ENCODE assay signal across 11 mouse cellular contexts in genomic region chr7:144861056-144861768, GRCm38 (mm10). TPM values are rescaled to one million over a fixed set of nuclear protein-coding genes. Genes with fewer than 3 reads are reported as not detected.
A peak's percentile ranks its signal among the peaks of the same experiment; 100 is the strongest.
DNase-seq lines count a peak whose midpoint lies in the region; ATAC-seq lines count a peak whose summit lies in the region.
"Had no signal": no experiment of that assay in that cellular context is flagged by ENCODE, and none has a peak within 500 bp of the region (broad histone marks: within the 10 kb centered on the region; RNA-seq: fewer than 3 reads in every experiment).

No protein-coding gene starts in this region.

- peak; percentile 22 to 30 for DNase-seq in cerebellum, postnatal 10 days
- DNase-seq in cerebellum, adult 9-11 months = no peak
- peak; percentile 36 for DNase-seq in retina, postnatal 1 day
- DNase-seq in retina, embryonic 14.5 days (ENCODE audit: low spot score) = no peak
- DNase-seq in urinary bladder, adult 18-20 months (ENCODE audit: low spot score in 2 of 2) = no peak
- DNase-seq in cerebellum, postnatal 36 days = no peak

- under 1% methylated on average over 72 of the region's 72 CpGs for WGBS in limb, embryonic 12.5 days
- WGBS in stomach, embryonic 16.5 days = under 1% methylated on average over 72 of the region's 72 CpGs

- peak overlapping the region; percentile 31 for H3K4me3 ChIP-seq in limb, embryonic 12.5 days (replicated peaks)
- peak overlapping the region; percentile 7; the same call in 1 of the 2 replicates for H3K4me3 ChIP-seq in stomach, embryonic 16.5 days (replicated peaks; ENCODE audit: low read length)

- H3K27me3 ChIP-seq in limb, embryonic 12.5 days = peaks cover 95% of the 10 kb centered on the region
- H3K27me3 ChIP-seq in stomach, embryonic 16.5 days (ENCODE audit: control insufficient read depth, insufficient read depth, low read length) = peaks cover 70% of the 10 kb centered on the region

- peak overlapping the region; percentile 48 for H3K4me2 ChIP-seq in limb, embryonic 12.5 days
- peak overlapping the region; percentile 12; the same call in 1 of the 2 replicates for H3K4me2 ChIP-seq in stomach, embryonic 16.5 days (ENCODE audit: low read depth, low read length)

- H3K9me3 ChIP-seq in limb, embryonic 12.5 days = no peaks in the 10 kb centered on the region
- H3K9me3 ChIP-seq in stomach, embryonic 16.5 days (replicated peaks; ENCODE audit: control insufficient read depth, low read length) = no peaks in the 10 kb centered on the region

- no peak overlapping the region for H3K27ac ChIP-seq in limb, embryonic 12.5 days
- no peak overlapping the region for H3K27ac ChIP-seq in stomach, embryonic 16.5 days (ENCODE audit: low read length)
- H3K27ac ChIP-seq: macrophage had no signal

- no peaks in the 10 kb centered on the region for H3K36me3 ChIP-seq in limb, embryonic 12.5 days
- no peaks in the 10 kb centered on the region for H3K36me3 ChIP-seq in stomach, embryonic 16.5 days (ENCODE audit: control insufficient read depth, insufficient read depth, low read length)

- ATAC-seq in limb, embryonic 12.5 days (ENCODE audit: insufficient number of reproducible peaks, insufficient read depth, low FRiP score, low TSS enrichment, low read depth) = no peak
- ATAC-seq in stomach, embryonic 16.5 days (ENCODE audit: insufficient read depth, low FRiP score) = no peak

- H3K9ac ChIP-seq in limb, embryonic 12.5 days (replicated peaks) = no peak overlapping the region; the same call in 1 of the 2 replicates
- H3K9ac ChIP-seq in stomach, embryonic 16.5 days (ENCODE audit: low read length) = no peak overlapping the region

- H3K4me1 ChIP-seq in limb, embryonic 12.5 days (replicated peaks) = peaks cover 13% of the 10 kb centered on the region
- peaks cover 6% of the 10 kb centered on the region for H3K4me1 ChIP-seq in stomach, embryonic 16.5 days (ENCODE audit: control insufficient read depth, insufficient read depth, low read length)

RNA-seq across cellular contexts. Expression of gene Fgf4, which starts 14.0 kb away (rescaled TPM):
- polyA plus RNA-seq in limb, embryonic 12.5 days (2016; fragmentation: Nextera tagmentation; extraction: Ambion mirVana) = 0.49 TPM in 2 replicates
- polyA plus RNA-seq in stomach, embryonic 16.5 days (2015; fragmentation: Nextera tagmentation; extraction: Ambion mirVana) = 0.08 TPM in 1 of 2 replicates, not detected in the other
- polyA plus RNA-seq: cortical plate, adult 2 months; macrophage; spleen, adult 2 months had no signal

RNA-seq across cellular contexts. Expression of gene Fgf3, which starts 23.3 kb away (rescaled TPM):
- not detected in 2 replicates for polyA plus RNA-seq in limb, embryonic 12.5 days (2016; fragmentation: Nextera tagmentation; extraction: Ambion mirVana)
- not detected in 2 replicates for polyA plus RNA-seq in stomach, embryonic 16.5 days (2015; fragmentation: Nextera tagmentation; extraction: Ambion mirVana)
- polyA plus RNA-seq: macrophage had no signal

RNA-seq across cellular contexts. Expression of gene Fgf15, which starts 35.1 kb away (rescaled TPM):
- 0.42 and 0.76 TPM in 2 replicates for polyA plus RNA-seq in limb, embryonic 12.5 days (2016; fragmentation: Nextera tagmentation; extraction: Ambion mirVana)
- polyA plus RNA-seq in stomach, embryonic 16.5 days (2015; fragmentation: Nextera tagmentation; extraction: Ambion mirVana) = not detected in 2 replicates
- polyA plus RNA-seq: cortical plate, adult 2 months; macrophage; spleen, adult 2 months had no signal

RNA-seq across cellular contexts. Expression of gene LTO1, which starts 53.7 kb away (rescaled TPM):
- 26.1 and 27.9 TPM in 2 replicates for polyA plus RNA-seq in limb, embryonic 12.5 days (2016; fragmentation: Nextera tagmentation; extraction: Ambion mirVana)
- polyA plus RNA-seq in stomach, embryonic 16.5 days (2015; fragmentation: Nextera tagmentation; extraction: Ambion mirVana) = 27.9 and 28.6 TPM in 2 replicates

Comparison
In these comparisons a context has a peak if more than half of its experiments do, and no peak if none do; other contexts are left out.
1. DNase-seq: peak in cerebellum, postnatal 10 days (2 of 2) and retina, postnatal 1 day (single experiment); none in cerebellum, adult 9-11 months (single experiment), retina, embryonic 14.5 days (single experiment), urinary bladder, adult 18-20 months (0 of 2) and cerebellum, postnatal 36 days (0 of 2).